ENCODE assay signal across 1 mouse cellular context in the genomic region with DNA sequence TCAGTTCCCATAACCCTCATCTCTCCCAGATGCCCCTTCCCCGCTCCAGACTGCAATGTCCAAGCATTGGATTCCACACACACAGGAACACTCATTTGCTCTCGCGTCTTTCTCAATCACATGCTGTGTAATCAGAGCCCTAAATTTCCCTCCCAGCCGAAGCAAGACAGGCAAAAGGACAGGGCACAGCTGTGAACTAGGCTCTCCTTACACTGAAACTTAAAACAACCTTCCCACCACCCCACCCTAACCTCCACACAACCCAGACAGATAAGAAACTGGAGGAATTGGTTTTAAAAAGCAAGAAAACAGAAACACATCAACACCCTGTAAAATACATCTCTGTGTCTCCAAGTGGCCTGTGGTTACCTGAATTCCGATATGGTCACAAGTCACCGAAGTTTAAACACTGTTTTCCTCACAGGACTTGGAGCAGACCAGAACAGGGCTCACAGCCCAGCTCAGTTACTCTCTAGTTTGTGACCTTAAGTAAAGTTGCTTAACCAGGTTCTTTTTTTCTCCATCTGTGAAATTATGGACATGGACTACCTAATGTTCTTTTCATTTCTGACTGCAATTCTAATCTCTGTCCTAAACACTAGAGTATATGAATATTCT.
A peak's percentile ranks its signal among the peaks of the same experiment; 100 is the strongest.
TF ChIP-seq lines count a peak whose summit lies in the region.

No protein-coding gene starts in this region.

TF ChIP-seq in C2C12, 6 proteins besides CTCF, POLR2A, EP300 and RAD21 (continued from another document):
- TF ChIP-seq USF1 (IDR thresholded peaks at IDR 0.05; ENCODE audit: low read depth) (peak; percentile 25), MAX (IDR thresholded peaks at IDR 0.05) (no peak), MYOD1 (IDR thresholded peaks at IDR 0.05; ENCODE audit: control insufficient read depth, insufficient read length, low read depth) (peak; percentile 70), CEBPB (IDR thresholded peaks at IDR 0.05; ENCODE audit: low read depth) (no peak)
TF ChIP-seq in C2C12: peak in this region for 2.
